Mouse (Mus musculus) lung, postnatal 10 days (tissue): ENCODE data around the gene Rexo5.

Experiments used
- DNase-seq: peaks from one replicate; pipeline ENCODE4 v3.0.0; 2021

The Rexo5 gene

GRCm38 (mm10) chr7:119847396-119847795 lies 53.6 kb downstream of the Rexo5 start:
- no peak for DNase-seq

GRCm38 (mm10) chr7:119849096-119849495 lies 55.3 kb downstream of the Rexo5 start:
- peak; percentile 78 for DNase-seq

- DNase-seq, result peak; percentile 66
Observed at GRCm38 (mm10) chr7:119850737-119851136, 56.9 kb downstream of the Rexo5 start.

GRCm38 (mm10) chr7:119852494-119852893 lies 58.7 kb downstream of the Rexo5 start:
- DNase-seq, result no peak

- no peak for DNase-seq
Observed at GRCm38 (mm10) chr7:119853186-119853585, 59.4 kb downstream of the Rexo5 start.

- DNase-seq, result no peak
Observed at GRCm38 (mm10) chr7:119854362-119854761, 60.6 kb downstream of the Rexo5 start.

- no peak for DNase-seq
Observed at GRCm38 (mm10) chr7:119855031-119855430, 61.2 kb downstream of the Rexo5 start.

GRCm38 (mm10) chr7:119859476-119859875 lies 65.7 kb downstream of the Rexo5 start:
- DNase-seq, result peak; percentile 21

GRCm38 (mm10) chr7:119860116-119860515 lies 66.3 kb downstream of the Rexo5 start:
- DNase-seq, result no peak

- no peak for DNase-seq
Observed at GRCm38 (mm10) chr7:119860554-119860953, 66.7 kb downstream of the Rexo5 start.

- DNase-seq, result no peak
Observed at GRCm38 (mm10) chr7:119860971-119861334, 67.1 kb downstream of the Rexo5 start.

GRCm38 (mm10) chr7:119861335-119862091 lies 67.7 kb downstream of the Rexo5 start:
- DNase-seq, result peak; percentile 77

- DNase-seq, result no peak
Observed at GRCm38 (mm10) chr7:119862167-119862566, 68.4 kb downstream of the Rexo5 start.

- no peak for DNase-seq
Observed at GRCm38 (mm10) chr7:119864500-119864899, 70.7 kb downstream of the Rexo5 start.

GRCm38 (mm10) chr7:119866136-119866535 lies 72.3 kb downstream of the Rexo5 start:
- DNase-seq, result no peak

GRCm38 (mm10) chr7:119872204-119872603 lies 78.4 kb downstream of the Rexo5 start:
- no peak for DNase-seq

- DNase-seq, result no peak
Observed at GRCm38 (mm10) chr7:119873050-119873449, 79.2 kb downstream of the Rexo5 start.

- peak; percentile 17 for DNase-seq
Observed at GRCm38 (mm10) chr7:119875776-119876440, 82.1 kb downstream of the Rexo5 start.

GRCm38 (mm10) chr7:119879171-119879570 lies 85.4 kb downstream of the Rexo5 start:
- no peak for DNase-seq

GRCm38 (mm10) chr7:119880345-119880744 lies 86.5 kb downstream of the Rexo5 start:
- peak; percentile 25 for DNase-seq

- DNase-seq, result no peak
Observed at GRCm38 (mm10) chr7:119881229-119881628, 87.4 kb downstream of the Rexo5 start.

- DNase-seq, result no peak
Observed at GRCm38 (mm10) chr7:119887887-119888286, 94.1 kb downstream of the Rexo5 start.

GRCm38 (mm10) chr7:119892198-119892597 lies 98.4 kb downstream of the Rexo5 start:
- DNase-seq, result no peak

- no peak for DNase-seq
Observed at GRCm38 (mm10) chr7:119892742-119893141, 98.9 kb downstream of the Rexo5 start.
